Mouse (Mus musculus): Measurements from ENCODE around the gene Golga4. TPM values are rescaled to one million over a fixed set of nuclear protein-coding genes. Genes with fewer than 3 reads are reported as not detected.
A peak's percentile ranks its signal among the peaks of the same experiment; 100 is the strongest.

Golga4 gene
- polyA plus RNA-seq, 1 experiment from 2014 or later = 48.5 TPM

DNA sequence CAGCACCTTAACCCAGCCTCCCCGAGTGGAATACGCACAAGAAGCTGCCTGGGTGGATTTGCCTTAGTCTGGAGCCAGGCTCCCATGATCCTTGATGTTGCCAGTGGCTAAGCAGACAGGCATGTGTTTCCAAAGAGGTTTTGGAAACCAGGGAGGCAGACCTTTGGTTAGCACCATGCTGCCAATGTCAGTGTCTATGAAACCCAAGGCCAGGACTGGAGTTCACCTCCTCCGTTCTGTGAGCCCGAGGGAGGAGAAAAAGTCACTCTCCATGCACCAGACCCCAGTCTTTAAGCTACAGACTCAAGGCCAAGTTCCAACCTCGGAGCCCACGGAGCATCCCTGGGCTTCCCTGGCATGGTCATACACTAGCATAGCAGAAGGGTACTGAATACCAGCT is 115.6 kb downstream of the Golga4 start:
- ATAC-seq (ENCODE audit: low read depth) (no peak), DNase-seq (ENCODE audit: low spot score) (no peak)
- H3K4me1 ChIP-seq (ENCODE audit: control insufficient read depth, insufficient read depth, low read length) = peaks cover 15% of the 10 kb centered on the region; the same call in 1 of the 2 replicates
- no peak overlapping the region for H3K27ac ChIP-seq (replicated peaks; ENCODE audit: low read depth, low read length)
- H3K36me3 ChIP-seq (ENCODE audit: control insufficient read depth, insufficient read depth, low read length) = no peaks in the 10 kb centered on the region
- H3K9me3 ChIP-seq (ENCODE audit: control insufficient read depth, low read length) = no peaks in the 10 kb centered on the region
- H3K27me3 ChIP-seq (replicated peaks; ENCODE audit: control insufficient read depth, insufficient read depth, low read length) = no peaks in the 10 kb centered on the region
- H3K9ac ChIP-seq (ENCODE audit: low read depth, low read length) = no peak overlapping the region
- WGBS = 90% methylated on average over 6 of the region's 6 CpGs
- H3K4me3 ChIP-seq (ENCODE audit: low read depth, low read length) = no peak overlapping the region
- H3K4me2 ChIP-seq (ENCODE audit: low read depth, low read length) = no peak overlapping the region

- DNase-seq (ENCODE audit: low spot score) (no peak), ATAC-seq (ENCODE audit: low read depth) (no peak)
- Histone ChIP-seq H3K9me3 (ENCODE audit: control insufficient read depth, low read length) (no peaks in the 10 kb centered on the region), H3K27ac (replicated peaks; ENCODE audit: low read depth, low read length) (no peak overlapping the region), H3K4me3 (ENCODE audit: low read depth, low read length) (no peak overlapping the region), H3K36me3 (ENCODE audit: control insufficient read depth, insufficient read depth, low read length) (peaks cover 7% of the 10 kb centered on the region), H3K9ac (ENCODE audit: low read depth, low read length) (no peak overlapping the region), H3K4me1 (ENCODE audit: control insufficient read depth, insufficient read depth, low read length) (peaks cover 15% of the 10 kb centered on the region; the same call in 1 of the 2 replicates), H3K27me3 (replicated peaks; ENCODE audit: control insufficient read depth, insufficient read depth, low read length) (no peaks in the 10 kb centered on the region), H3K4me2 (ENCODE audit: low read depth, low read length) (no peak overlapping the region)
- 83% methylated on average over 18 of the region's 18 CpGs for WGBS
Measured at GRCm38 (mm10) chr9:118622376-118623166, 116.5 kb downstream of the Golga4 start.

DNA sequence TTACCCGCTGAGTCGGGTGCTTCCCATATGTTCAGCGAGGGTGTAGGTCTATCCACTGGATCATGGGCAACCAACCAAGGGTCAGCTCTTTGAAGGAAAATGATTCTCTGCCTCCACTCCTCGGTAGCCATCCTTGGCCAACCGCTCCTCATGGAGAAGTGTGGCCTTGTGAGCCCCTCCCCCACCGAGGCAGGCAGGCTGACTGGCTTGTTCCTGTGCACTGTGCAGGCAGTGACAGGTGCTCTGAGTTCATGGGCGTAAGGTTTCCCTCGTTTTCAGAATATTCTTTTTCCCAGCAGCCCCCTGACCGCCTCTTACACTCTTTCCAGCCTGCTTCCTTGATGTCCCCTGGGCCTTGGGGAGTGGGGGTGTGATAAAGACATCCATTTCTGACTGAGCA is 117.4 kb downstream of the Golga4 start:
- Histone ChIP-seq H3K27ac (replicated peaks; ENCODE audit: low read depth, low read length) (no peak overlapping the region), H3K4me3 (ENCODE audit: low read depth, low read length) (no peak overlapping the region), H3K36me3 (ENCODE audit: control insufficient read depth, insufficient read depth, low read length) (peaks cover 16% of the 10 kb centered on the region), H3K4me1 (ENCODE audit: control insufficient read depth, insufficient read depth, low read length) (peaks cover 15% of the 10 kb centered on the region; the same call in 1 of the 2 replicates), H3K4me2 (ENCODE audit: low read depth, low read length) (no peak overlapping the region), H3K9me3 (ENCODE audit: control insufficient read depth, low read length) (no peaks in the 10 kb centered on the region), H3K9ac (ENCODE audit: low read depth, low read length) (no peak overlapping the region), H3K27me3 (replicated peaks; ENCODE audit: control insufficient read depth, insufficient read depth, low read length) (no peaks in the 10 kb centered on the region)
- DNase-seq (ENCODE audit: low spot score) (no peak), ATAC-seq (ENCODE audit: low read depth) (0 out of 2 replicates have a peak, but pooled peaks have one; percentile 42)
- 45% methylated on average over 9 of the region's 9 CpGs for WGBS

GRCm38 (mm10) chr9:118624146-118624545 is 118.1 kb downstream of the Golga4 start:
- Histone ChIP-seq H3K27me3 (replicated peaks; ENCODE audit: control insufficient read depth, insufficient read depth, low read length) (no peaks in the 10 kb centered on the region), H3K9ac (ENCODE audit: low read depth, low read length) (no peak overlapping the region), H3K4me1 (ENCODE audit: control insufficient read depth, insufficient read depth, low read length) (peaks cover 15% of the 10 kb centered on the region; the same call in 1 of the 2 replicates), H3K4me2 (ENCODE audit: low read depth, low read length) (no peak overlapping the region), H3K36me3 (ENCODE audit: control insufficient read depth, insufficient read depth, low read length) (peaks cover 18% of the 10 kb centered on the region), H3K9me3 (ENCODE audit: control insufficient read depth, low read length) (no peaks in the 10 kb centered on the region), H3K4me3 (ENCODE audit: low read depth, low read length) (no peak overlapping the region), H3K27ac (replicated peaks; ENCODE audit: low read depth, low read length) (no peak overlapping the region)
- peak; percentile 26 for DNase-seq (ENCODE audit: low spot score)
- ATAC-seq (ENCODE audit: low read depth) = no peak
- 24% methylated on average over 7 of the region's 7 CpGs for WGBS

- H3K4me1 ChIP-seq (ENCODE audit: control insufficient read depth, insufficient read depth, low read length) = peaks cover under 1% of the 10 kb centered on the region; the same call in 1 of the 2 replicates
- H3K9me3 ChIP-seq (ENCODE audit: control insufficient read depth, low read length) = no peaks in the 10 kb centered on the region
- 56% methylated on average over 6 of the region's 6 CpGs for WGBS
- no peaks in the 10 kb centered on the region for H3K27me3 ChIP-seq (replicated peaks; ENCODE audit: control insufficient read depth, insufficient read depth, low read length)
- no peak overlapping the region for H3K27ac ChIP-seq (replicated peaks; ENCODE audit: low read depth, low read length)
- no peak for ATAC-seq (ENCODE audit: low read depth)
- DNase-seq (ENCODE audit: low spot score) = no peak
- no peak overlapping the region for H3K9ac ChIP-seq (ENCODE audit: low read depth, low read length)
- no peak overlapping the region for H3K4me3 ChIP-seq (ENCODE audit: low read depth, low read length)
- no peak overlapping the region for H3K4me2 ChIP-seq (ENCODE audit: low read depth, low read length)
- peaks cover 40% of the 10 kb centered on the region for H3K36me3 ChIP-seq (ENCODE audit: control insufficient read depth, insufficient read depth, low read length)
Measured at GRCm38 (mm10) chr9:118629763-118630379, 123.8 kb downstream of the Golga4 start.

Other genes starting within 250 kb of the Golga4 start
- 0.07 and 0.08 TPM in 2 replicates for gene Eomes, start 28.1 kb upstream of the Golga4 start, polyA plus RNA-seq (2014; fragmentation: Nextera tagmentation; extraction: Ambion mirVana)
- 13.7 TPM in 2 replicates for gene Itga9, start 100.4 kb downstream of the Golga4 start, polyA plus RNA-seq (2014; fragmentation: Nextera tagmentation; extraction: Ambion mirVana)